12 mouse cellular contexts compared by ENCODE assay signal in genomic region chr7:142134206-142134995, GRCm38 (mm10). TPM values are rescaled to one million over a fixed set of nuclear protein-coding genes. Genes with fewer than 3 reads are reported as not detected.
A peak's percentile ranks its signal among the peaks of the same experiment; 100 is the strongest.
DNase-seq lines count a peak whose midpoint lies in the region; ATAC-seq and TF ChIP-seq lines count a peak whose summit lies in the region.
"Had no signal": no experiment of that assay in that cellular context is flagged by ENCODE, and none has a peak within 500 bp of the region (broad histone marks: within the 10 kb centered on the region; RNA-seq: fewer than 3 reads in every experiment).

No protein-coding gene starts in this region.

- ATAC-seq in heart, postnatal 0 days (ENCODE audit: insufficient read depth, low read depth): no peak
- no peak for ATAC-seq in neural tube, embryonic 11.5 days (ENCODE audit: insufficient read depth, low FRiP score, low TSS enrichment)
- ATAC-seq in neural tube, embryonic 15.5 days (ENCODE audit: low FRiP score): no peak

- TF ChIP-seq EP300 in heart, postnatal 0 days (IDR thresholded peaks at IDR 0.05; ENCODE audit: low read depth): no peak

- H3K36me3 ChIP-seq in heart, postnatal 0 days (replicated peaks; ENCODE audit: control insufficient read depth, insufficient read depth, low read length): no peaks in the 10 kb centered on the region
- H3K36me3 ChIP-seq in neural tube, embryonic 11.5 days (ENCODE audit: control insufficient read depth, insufficient read depth, low read length): no peaks in the 10 kb centered on the region
- H3K36me3 ChIP-seq in neural tube, embryonic 15.5 days: no peaks in the 10 kb centered on the region
- no peaks in the 10 kb centered on the region for H3K36me3 ChIP-seq in small intestine, adult 2 months (ENCODE audit: control insufficient read depth, insufficient read depth, low read length)
- H3K36me3 ChIP-seq: liver, embryonic 15.5 days had no signal

- no peak for DNase-seq in heart, postnatal 0 days (ENCODE audit: low spot score)
- DNase-seq in heart, postnatal 36 days: no peak
- DNase-seq in neural tube, embryonic 11.5 days (ENCODE audit: low spot score): peak; percentile 24
- peak; percentile 26 for DNase-seq in kidney, postnatal 10 days
- no peak for DNase-seq in gastrocnemius, postnatal 4 days (ENCODE audit: low spot score in 2 of 2)
- no peak for DNase-seq in thymus, postnatal 25 days

- TF ChIP-seq POLR2A in small intestine, adult 2 months (IDR thresholded peaks at IDR 0.05; ENCODE audit: low read depth, low read length): no peak

- H3K9me3 ChIP-seq in heart, postnatal 0 days (replicated peaks; ENCODE audit: control insufficient read depth, low read length): no peaks in the 10 kb centered on the region
- no peaks in the 10 kb centered on the region for H3K9me3 ChIP-seq in neural tube, embryonic 11.5 days (ENCODE audit: control insufficient read depth, low read length)
- H3K9me3 ChIP-seq in neural tube, embryonic 15.5 days (replicated peaks): no peaks in the 10 kb centered on the region
- H3K9me3 ChIP-seq: liver, embryonic 15.5 days had no signal

- 41% methylated on average over 4 of the region's 4 CpGs for WGBS in heart, postnatal 0 days
- WGBS in neural tube, embryonic 11.5 days: 70% methylated on average over 4 of the region's 4 CpGs
- 49% methylated on average over 4 of the region's 4 CpGs for WGBS in neural tube, embryonic 15.5 days
- WGBS in small intestine, adult 2 months: 38% methylated on average over 4 of the region's 4 CpGs

- H3K4me1 ChIP-seq in heart, postnatal 0 days (ENCODE audit: control insufficient read depth, insufficient read depth): no peaks in the 10 kb centered on the region
- no peaks in the 10 kb centered on the region for H3K4me1 ChIP-seq in neural tube, embryonic 11.5 days (ENCODE audit: control insufficient read depth, insufficient read depth, low read length)
- H3K4me1 ChIP-seq in neural tube, embryonic 15.5 days: no peaks in the 10 kb centered on the region
- no peaks in the 10 kb centered on the region for H3K4me1 ChIP-seq in small intestine, adult 2 months (ENCODE audit: control insufficient read depth, insufficient read depth, insufficient read length, low read length)
- H3K4me1 ChIP-seq: liver, embryonic 15.5 days had no signal

- peak; percentile 54 for TF ChIP-seq CTCF in heart, postnatal 0 days (IDR thresholded peaks at IDR 0.05; ENCODE audit: low read depth)
- TF ChIP-seq CTCF in small intestine, adult 2 months (IDR thresholded peaks at IDR 0.05; ENCODE audit: extremely low read depth, insufficient read length, insufficient replicate concordance, low read depth, low read length): peak; percentile 28; the same call in 1 of the 2 replicates

- intact Hi-C loops in heart, postnatal 36 days (cut with DNase I): no loop called here

- no peak overlapping the region for H3K4me2 ChIP-seq in heart, postnatal 0 days (ENCODE audit: low read depth, low read length)
- no peak overlapping the region for H3K4me2 ChIP-seq in neural tube, embryonic 11.5 days (ENCODE audit: low read depth)
- no peak overlapping the region for H3K4me2 ChIP-seq in neural tube, embryonic 15.5 days
- H3K4me2 ChIP-seq: liver, embryonic 15.5 days had no signal

- no peaks in the 10 kb centered on the region for H3K27me3 ChIP-seq in heart, postnatal 0 days (ENCODE audit: control insufficient read depth, insufficient read depth, low read length)
- no peaks in the 10 kb centered on the region for H3K27me3 ChIP-seq in neural tube, embryonic 11.5 days (ENCODE audit: control insufficient read depth, insufficient read depth, low read length)
- no peaks in the 10 kb centered on the region for H3K27me3 ChIP-seq in neural tube, embryonic 15.5 days (replicated peaks)
- no peaks in the 10 kb centered on the region for H3K27me3 ChIP-seq in small intestine, adult 2 months (ENCODE audit: control insufficient read depth, insufficient read depth, low read length)

- no peak overlapping the region for H3K27ac ChIP-seq in heart, postnatal 0 days (ENCODE audit: low read depth)
- H3K27ac ChIP-seq in neural tube, embryonic 11.5 days (ENCODE audit: low read depth, low read length): no peak overlapping the region
- H3K27ac ChIP-seq in neural tube, embryonic 15.5 days (replicated peaks): no peak overlapping the region
- no peak overlapping the region for H3K27ac ChIP-seq in small intestine, adult 2 months (ENCODE audit: insufficient read depth, low read depth, low read length)
- H3K27ac ChIP-seq: liver, embryonic 15.5 days had no signal

- H3K9ac ChIP-seq in heart, postnatal 0 days (replicated peaks; ENCODE audit: low read depth, low read length): no peak overlapping the region
- no peak overlapping the region for H3K9ac ChIP-seq in neural tube, embryonic 11.5 days (ENCODE audit: low read length)
- H3K9ac ChIP-seq in neural tube, embryonic 15.5 days (replicated peaks): no peak overlapping the region
- H3K9ac ChIP-seq: liver, embryonic 15.5 days had no signal

- H3K4me3 ChIP-seq in heart, postnatal 0 days (ENCODE audit: low read depth, low read length): no peak overlapping the region
- H3K4me3 ChIP-seq in neural tube, embryonic 11.5 days (ENCODE audit: low read depth, low read length): no peak overlapping the region
- no peak overlapping the region for H3K4me3 ChIP-seq in neural tube, embryonic 15.5 days (replicated peaks)
- no peak overlapping the region for H3K4me3 ChIP-seq in small intestine, adult 2 months (ENCODE audit: low read depth, low read length)
- H3K4me3 ChIP-seq: liver, embryonic 15.5 days had no signal

RNA-seq across cellular contexts. Expression of gene Gm39115, which starts 1.4 kb away (rescaled TPM):
- total RNA-seq in heart, postnatal 0 days (2014; rRNA removed; ENCODE audit: low replicate concordance): not detected in 2 replicates
- not detected in 2 replicates for polyA plus RNA-seq in heart, postnatal 0 days (2015; fragmentation: Nextera tagmentation; extraction: Ambion mirVana)
- not detected for total RNA-seq in heart, postnatal 36 days (2021)
- not detected in 2 replicates for polyA plus RNA-seq in neural tube, embryonic 11.5 days (2014; fragmentation: Nextera tagmentation; extraction: Ambion mirVana)
- polyA plus RNA-seq in neural tube, embryonic 15.5 days (2015; fragmentation: Nextera tagmentation; extraction: Ambion mirVana): not detected in 2 replicates
- not detected in 2 replicates for polyA plus RNA-seq in small intestine, adult 2 months (2012; rRNA removed)
- total RNA-seq in gastrocnemius, postnatal 4 days (2021): not detected
- total RNA-seq: common myeloid progenitor, adult 5-6 weeks had no signal
- polyA plus RNA-seq: heart, embryonic 16.5 days; liver, embryonic 15.5 days; neural tube, embryonic 14.5 days had no signal

RNA-seq across cellular contexts. Expression of gene Gm45337, which starts 10.0 kb away (rescaled TPM):
- total RNA-seq in heart, postnatal 0 days (2014; rRNA removed; ENCODE audit: low replicate concordance): not detected in 2 replicates
- not detected in 2 replicates for polyA plus RNA-seq in heart, postnatal 0 days (2015; fragmentation: Nextera tagmentation; extraction: Ambion mirVana)
- total RNA-seq in heart, postnatal 36 days (2021): not detected
- polyA plus RNA-seq in neural tube, embryonic 11.5 days (2014; fragmentation: Nextera tagmentation; extraction: Ambion mirVana): not detected in 2 replicates
- polyA plus RNA-seq in neural tube, embryonic 15.5 days (2015; fragmentation: Nextera tagmentation; extraction: Ambion mirVana): not detected in 2 replicates
- not detected in 2 replicates for polyA plus RNA-seq in small intestine, adult 2 months (2012; rRNA removed)
- not detected for total RNA-seq in gastrocnemius, postnatal 4 days (2021)
- total RNA-seq: common myeloid progenitor, adult 5-6 weeks had no signal
- polyA plus RNA-seq: heart, embryonic 16.5 days; liver, embryonic 15.5 days; neural tube, embryonic 14.5 days had no signal

RNA-seq across cellular contexts. Expression of gene Gm45618, which starts 13.9 kb away (rescaled TPM):
- not detected in 2 replicates for total RNA-seq in heart, postnatal 0 days (2014; rRNA removed; ENCODE audit: low replicate concordance)
- not detected in 2 replicates for polyA plus RNA-seq in heart, postnatal 0 days (2015; fragmentation: Nextera tagmentation; extraction: Ambion mirVana)
- total RNA-seq in heart, postnatal 36 days (2021): not detected
- polyA plus RNA-seq in neural tube, embryonic 11.5 days (2014; fragmentation: Nextera tagmentation; extraction: Ambion mirVana): not detected in 2 replicates
- polyA plus RNA-seq in neural tube, embryonic 15.5 days (2015; fragmentation: Nextera tagmentation; extraction: Ambion mirVana): 0.40 and 0.50 TPM in 2 replicates
- not detected in 2 replicates for polyA plus RNA-seq in small intestine, adult 2 months (2012; rRNA removed)
- not detected for total RNA-seq in gastrocnemius, postnatal 4 days (2021)
- total RNA-seq: common myeloid progenitor, adult 5-6 weeks had no signal
- polyA plus RNA-seq: heart, embryonic 16.5 days; liver, embryonic 15.5 days; neural tube, embryonic 14.5 days had no signal

RNA-seq across cellular contexts. Expression of gene Gm29735, which starts 22.5 kb away (rescaled TPM):
- not detected in 2 replicates for total RNA-seq in heart, postnatal 0 days (2014; rRNA removed; ENCODE audit: low replicate concordance)
- polyA plus RNA-seq in heart, postnatal 0 days (2015; fragmentation: Nextera tagmentation; extraction: Ambion mirVana): not detected in 2 replicates
- not detected for total RNA-seq in heart, postnatal 36 days (2021)
- polyA plus RNA-seq in neural tube, embryonic 11.5 days (2014; fragmentation: Nextera tagmentation; extraction: Ambion mirVana): not detected in 2 replicates
- polyA plus RNA-seq in neural tube, embryonic 15.5 days (2015; fragmentation: Nextera tagmentation; extraction: Ambion mirVana): not detected in 2 replicates
- polyA plus RNA-seq in small intestine, adult 2 months (2012; rRNA removed): not detected in 2 replicates
- total RNA-seq in gastrocnemius, postnatal 4 days (2021): not detected
- total RNA-seq: common myeloid progenitor, adult 5-6 weeks had no signal
- polyA plus RNA-seq: heart, embryonic 16.5 days; liver, embryonic 15.5 days; neural tube, embryonic 14.5 days had no signal

RNA-seq across cellular contexts. Expression of gene Gm4553, which starts 31.1 kb away (rescaled TPM):
- total RNA-seq in heart, postnatal 0 days (2014; rRNA removed; ENCODE audit: low replicate concordance): not detected in 2 replicates
- polyA plus RNA-seq in heart, postnatal 0 days (2015; fragmentation: Nextera tagmentation; extraction: Ambion mirVana): not detected in 2 replicates
- total RNA-seq in heart, postnatal 36 days (2021): not detected
- polyA plus RNA-seq in neural tube, embryonic 11.5 days (2014; fragmentation: Nextera tagmentation; extraction: Ambion mirVana): not detected in 2 replicates
- polyA plus RNA-seq in neural tube, embryonic 15.5 days (2015; fragmentation: Nextera tagmentation; extraction: Ambion mirVana): not detected in 2 replicates
- not detected in 2 replicates for polyA plus RNA-seq in small intestine, adult 2 months (2012; rRNA removed)
- total RNA-seq in gastrocnemius, postnatal 4 days (2021): not detected
- total RNA-seq: common myeloid progenitor, adult 5-6 weeks had no signal
- polyA plus RNA-seq: heart, embryonic 16.5 days; liver, embryonic 15.5 days; neural tube, embryonic 14.5 days had no signal

Comparison
In these comparisons a context has a peak if more than half of its experiments do, and no peak if none do; other contexts are left out.
1. DNase-seq: peak in neural tube, embryonic 11.5 days (single experiment) and kidney, postnatal 10 days (single experiment); none in heart, postnatal 0 days (single experiment), heart, postnatal 36 days (0 of 2), gastrocnemius, postnatal 4 days (0 of 2) and thymus, postnatal 25 days (single experiment).